Mouse (Mus musculus): ENCODE measurements around the gene Sema5a.

GRCm38 (mm10) chr15:32517954-32518353, 273.3 kb downstream of the Sema5a start:
- TF ChIP-seq CTCF (IDR thresholded peaks at IDR 0.05; ENCODE audit: control insufficient read depth, insufficient read depth, low read length), result no peak
- TF ChIP-seq POLR2A (IDR thresholded peaks at IDR 0.05; ENCODE audit: borderline replicate concordance, control insufficient read depth, low read depth, low read length), result no peak
